Mouse (Mus musculus): Measurements from ENCODE around the gene Naaladl2.

- TF ChIP-seq GATA1 (IDR thresholded peaks at IDR 0.05; ENCODE audit: borderline replicate concordance, low read length) (no peak), FLI1 (IDR thresholded peaks at IDR 0.05; ENCODE audit: low read length) (no peak)
These were observed 429.3 kb downstream of the Naaladl2 start for GRCm38 (mm10) chr3:24714770-24715169.
